Mouse (Mus musculus): ENCODE measurements at regions not wholly inside any gene's neighbourhood (a gene's known extent, or its start where the extent isn't known, plus 50 kb on each side); places are given as distances from the start of the nearest gene placed in this dataset.

GRCm38 (mm10) chr15:64434502-64434901, 374.2 kb upstream of the Fam49b start:
- DNase-seq = no peak

- DNase-seq = no peak
These were observed 374.6 kb upstream of the Fam49b start for GRCm38 (mm10) chr15:64434908-64435307.

GRCm38 (mm10) chr15:64445076-64445475, 372.4 kb upstream of the Gm21798 start:
- DNase-seq = no peak

DNA sequence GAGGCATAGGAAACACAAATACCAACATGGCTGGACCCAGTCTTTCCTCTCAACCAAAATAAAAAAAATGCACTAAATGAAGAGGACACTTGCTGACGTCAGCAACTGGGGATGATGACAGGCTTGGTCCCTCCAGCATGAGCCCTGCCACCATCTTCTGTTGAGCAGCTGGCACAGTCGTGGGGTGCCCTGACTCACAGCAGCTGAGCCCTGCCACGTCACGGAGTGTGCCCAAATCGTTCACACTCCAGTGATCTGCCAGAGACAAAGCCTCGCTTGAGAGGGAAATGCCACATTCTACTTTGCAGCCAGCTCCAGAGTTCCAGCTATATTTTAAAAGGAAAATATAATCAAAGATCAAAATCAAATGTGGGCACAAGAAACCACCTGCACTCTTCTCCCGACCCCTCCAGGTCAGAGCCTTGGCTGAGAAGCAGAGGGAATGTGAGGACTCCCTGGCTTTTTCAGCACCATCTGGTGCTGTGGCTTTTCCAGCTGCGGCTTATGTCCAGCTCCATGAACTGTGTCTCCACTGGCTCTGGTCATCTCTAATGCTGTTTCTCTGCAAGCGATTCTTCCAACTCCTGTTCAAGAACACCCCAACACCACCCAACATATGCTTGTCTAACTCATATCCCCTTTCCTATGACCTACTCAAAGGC, 371.0 kb upstream of the Gm21798 start:
- no peak for DNase-seq

DNA sequence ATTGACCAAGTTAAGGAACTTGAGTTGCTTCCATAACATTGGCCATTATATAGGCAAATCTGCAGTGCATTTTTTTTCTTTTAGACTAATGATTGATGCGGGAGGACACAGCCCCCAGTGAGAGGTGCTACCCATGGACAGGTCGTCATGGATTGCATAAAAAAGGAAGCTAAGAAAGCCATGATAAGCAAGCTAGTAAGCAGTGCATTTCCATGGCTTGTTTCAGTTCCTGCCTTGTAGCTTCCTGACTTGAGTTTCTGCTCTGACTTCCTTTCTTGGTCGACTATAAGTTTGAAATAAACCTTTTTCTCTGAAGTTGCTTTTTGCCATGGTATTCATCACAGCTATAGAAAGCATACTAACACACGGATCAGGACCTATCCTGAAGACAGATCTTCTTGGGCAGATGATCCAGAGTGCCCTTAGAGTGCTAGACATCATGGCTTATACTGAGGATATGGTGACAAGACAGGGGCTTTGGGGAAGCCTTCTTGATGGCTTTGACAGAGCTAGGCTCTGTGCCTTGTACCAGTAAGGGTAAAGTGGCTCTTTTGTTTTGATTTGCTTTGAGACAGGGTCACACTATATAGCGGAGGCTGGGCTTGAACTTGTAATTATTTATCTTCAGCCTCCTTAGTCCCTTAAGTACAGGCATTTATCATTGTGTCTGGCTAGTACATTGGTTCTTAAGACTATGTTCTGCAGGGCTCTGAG, 370.1 kb upstream of the Gm21798 start:
- no peak for DNase-seq

DNA sequence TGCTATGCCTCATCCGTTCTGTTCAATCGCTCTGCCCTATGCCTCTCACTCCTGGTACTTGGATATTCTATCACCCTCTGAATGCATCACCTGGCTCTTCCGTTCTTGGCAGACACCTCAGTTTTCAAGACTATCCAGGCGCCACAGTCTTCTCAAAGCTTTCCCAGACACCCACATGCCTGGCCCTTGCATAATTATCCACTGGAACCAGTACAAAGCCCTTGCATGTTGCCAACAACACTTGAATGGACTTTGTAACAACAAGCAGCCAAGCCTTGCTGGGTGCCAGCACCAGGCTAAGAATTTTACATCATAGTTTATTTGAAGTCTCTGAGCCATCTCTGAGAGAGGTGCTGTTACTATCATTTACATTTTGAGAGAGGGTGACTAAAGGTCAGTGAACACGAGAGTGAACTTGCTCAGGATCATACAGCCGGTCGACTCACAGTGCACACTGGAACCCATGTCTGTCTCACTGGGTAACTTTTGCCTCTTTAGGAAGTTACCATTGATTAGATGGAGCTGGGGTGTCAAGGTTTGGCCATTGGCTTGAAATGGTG, 368.8 kb upstream of the Gm21798 start:
- DNase-seq = no peak

DNA sequence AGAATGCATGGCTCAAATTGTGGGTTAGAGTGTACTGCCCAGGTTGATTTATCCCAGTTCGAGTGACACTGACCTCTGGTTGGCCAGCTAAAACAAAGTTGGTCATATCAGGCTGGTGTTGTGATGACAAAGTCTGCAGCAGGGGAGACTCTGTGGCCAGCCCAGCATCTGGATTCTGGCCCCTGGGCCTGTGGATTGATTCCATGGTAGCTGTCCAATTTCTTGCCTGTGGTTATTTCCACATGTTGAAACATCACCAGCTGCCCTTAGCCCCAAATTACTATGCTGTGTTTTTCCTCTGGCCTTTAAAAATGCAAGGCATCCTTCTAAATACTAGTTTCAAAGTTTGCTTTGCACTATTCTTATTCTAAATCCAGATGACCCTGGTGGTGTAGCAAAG, 346.8 kb upstream of the Gm21798 start:
- no peak for DNase-seq

DNA sequence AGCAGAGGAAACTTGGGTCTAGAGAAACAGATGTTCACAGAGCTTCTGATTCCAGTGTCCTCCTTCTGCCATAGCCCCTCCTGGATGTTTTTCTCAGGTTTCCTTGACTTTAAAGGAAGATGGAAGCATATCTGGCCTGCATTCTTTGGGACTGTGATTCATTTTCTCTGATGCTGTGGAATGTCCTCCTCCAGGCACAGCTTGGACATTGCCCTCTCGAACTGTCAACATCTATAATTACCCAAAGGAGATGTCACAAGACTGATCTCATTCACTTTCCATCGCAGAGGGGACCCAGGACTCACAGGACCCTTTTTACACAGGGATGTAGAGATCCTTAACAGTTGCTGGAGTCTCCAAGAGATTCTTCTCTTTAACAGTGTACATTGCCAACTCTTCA, 345.9 kb upstream of the Gm21798 start:
- DNase-seq = no peak

DNA sequence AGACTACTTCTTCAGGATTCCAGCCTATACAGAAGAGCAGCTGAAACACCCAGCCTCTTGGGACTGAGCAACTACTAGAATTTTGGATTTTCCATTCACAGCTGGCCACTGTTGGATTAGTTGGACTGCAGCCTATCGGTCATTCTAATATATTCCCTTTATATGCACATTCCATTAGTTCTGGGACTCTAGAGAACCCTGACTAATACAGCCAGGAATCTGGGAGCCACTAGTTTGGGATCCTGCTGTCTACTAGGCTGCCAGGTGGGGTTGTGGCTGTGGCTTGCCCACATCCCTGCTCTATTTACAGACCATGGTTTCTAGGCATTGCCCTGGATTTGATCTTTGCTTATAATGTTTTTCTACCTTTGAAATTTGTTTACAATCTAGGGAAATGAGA, 343.3 kb upstream of the Gm21798 start:
- DNase-seq = no peak

GRCm38 (mm10) chr15:64477131-64477530, 340.4 kb upstream of the Gm21798 start:
- DNase-seq = no peak

DNA sequence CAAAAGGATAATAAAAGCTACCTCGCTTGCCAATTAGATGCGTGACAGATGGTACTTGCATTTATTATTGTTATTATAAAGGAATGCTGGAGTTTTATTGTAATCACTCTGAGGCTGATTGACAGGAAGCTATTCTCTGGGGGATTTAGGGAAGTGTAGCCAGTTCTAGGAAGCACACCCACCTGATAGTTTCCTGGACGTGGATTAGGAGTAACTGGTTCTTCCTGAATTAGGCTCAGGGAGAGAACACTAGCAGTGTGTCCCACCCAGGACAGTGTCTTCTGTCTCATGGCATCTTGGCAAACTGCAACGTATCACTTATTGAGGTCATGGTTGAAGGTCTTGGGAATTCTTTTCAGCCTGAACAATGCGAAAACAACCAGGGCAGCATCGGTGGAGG, 336.9 kb upstream of the Gm21798 start:
- DNase-seq = no peak

GRCm38 (mm10) chr15:64481226-64481625, 336.3 kb upstream of the Gm21798 start:
- DNase-seq = no peak

DNA sequence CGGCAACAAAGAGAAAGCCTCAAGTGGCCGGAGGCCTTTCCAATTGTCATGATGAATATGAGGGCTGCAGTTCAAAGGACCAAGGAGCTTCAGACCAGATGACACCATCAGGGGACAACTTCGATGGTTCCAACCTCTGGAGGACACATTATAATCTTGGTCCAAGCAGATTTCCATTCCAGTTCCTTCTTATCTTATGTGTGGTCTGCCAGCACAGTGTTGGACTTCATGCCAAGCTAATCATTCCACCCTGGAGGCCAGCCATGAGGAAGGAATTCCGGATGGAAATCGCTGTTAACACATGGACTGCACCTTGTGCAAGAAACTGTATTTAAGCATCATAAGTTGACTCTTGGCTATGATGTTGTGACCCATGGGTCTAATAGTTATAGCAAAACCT, 334.5 kb upstream of the Gm21798 start:
- DNase-seq = no peak

DNA sequence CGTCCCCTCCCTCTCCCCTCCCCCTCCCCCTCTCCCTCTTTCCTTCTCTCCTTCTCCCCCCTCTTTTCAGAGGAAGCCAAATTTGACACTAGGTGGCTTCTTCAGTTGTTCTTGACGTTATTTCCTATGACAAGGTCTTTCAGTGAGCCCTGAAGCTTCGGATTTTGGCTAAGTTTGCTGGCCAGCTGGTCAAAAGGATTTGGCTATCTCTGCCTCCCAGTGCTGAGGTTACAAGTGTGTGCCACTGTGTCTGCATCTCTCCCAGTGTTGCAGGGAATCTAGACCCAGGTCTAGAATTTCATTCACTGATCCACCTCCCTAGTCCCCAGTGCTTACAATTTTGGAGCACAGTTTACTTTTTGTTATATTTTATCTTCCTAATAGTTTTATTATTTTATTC, 329.7 kb upstream of the Gm21798 start:
- no peak for DNase-seq

DNA sequence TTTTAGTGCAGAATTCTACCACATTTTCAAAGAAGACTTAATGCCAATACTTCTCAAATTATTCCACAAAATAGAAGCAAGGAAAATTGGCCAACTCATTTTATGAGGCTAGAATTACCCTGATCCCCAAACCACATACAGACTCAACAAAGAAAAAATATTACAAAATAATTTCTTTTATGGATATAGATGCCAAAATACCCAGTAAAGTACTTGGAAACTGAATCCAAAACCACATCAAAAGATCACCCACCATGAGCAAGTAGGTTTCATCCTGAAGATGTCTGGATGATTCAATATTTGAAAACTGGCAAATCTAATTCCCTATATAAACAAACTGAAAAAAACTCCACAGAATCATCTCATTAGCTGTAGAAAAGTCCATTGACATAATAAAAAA, 316.7 kb upstream of the Gm21798 start:
- DNase-seq = no peak

- DNase-seq = no peak
These were observed 316.0 kb upstream of the Gm21798 start for GRCm38 (mm10) chr15:64501479-64501878.

GRCm38 (mm10) chr15:64504751-64505150, 312.7 kb upstream of the Gm21798 start:
- DNase-seq = no peak

- no peak for DNase-seq
These were observed 306.8 kb upstream of the Gm21798 start for GRCm38 (mm10) chr15:64510649-64511048.

- DNase-seq = no peak
These were observed 306.3 kb upstream of the Gm21798 start for GRCm38 (mm10) chr15:64511176-64511575.

GRCm38 (mm10) chr15:64512615-64513014, 304.9 kb upstream of the Gm21798 start:
- no peak for DNase-seq

DNA sequence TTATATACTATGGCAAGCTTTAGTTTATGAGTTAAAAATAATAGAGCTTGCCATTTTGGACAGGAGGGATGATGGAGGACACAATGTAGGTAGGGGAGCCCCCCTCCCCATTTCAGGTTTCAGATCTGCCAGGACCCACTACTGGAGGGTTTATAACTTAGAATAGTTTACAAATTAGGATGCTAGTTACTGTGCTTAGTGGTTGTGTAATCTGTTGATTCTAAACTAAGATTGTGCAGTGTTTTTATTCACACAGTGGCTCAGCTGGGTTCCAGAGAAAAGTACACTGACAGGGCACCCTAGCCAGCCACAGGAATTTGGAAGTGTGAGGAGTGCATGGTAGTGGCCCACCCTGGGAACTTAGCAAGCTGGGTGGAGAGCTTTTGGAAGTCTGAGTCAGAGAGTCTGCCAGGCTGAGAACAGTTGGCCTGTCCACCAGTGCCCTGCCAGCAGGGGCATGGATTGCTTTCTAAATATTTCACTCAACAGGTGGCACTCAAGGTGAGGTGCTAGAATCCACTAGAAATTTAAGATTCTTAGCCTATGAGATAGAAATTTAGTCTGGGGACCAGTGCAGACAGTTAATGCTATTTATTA, 303.9 kb upstream of the Gm21798 start:
- no peak for DNase-seq

GRCm38 (mm10) chr15:64515179-64515578, 302.3 kb upstream of the Gm21798 start:
- DNase-seq = no peak

- DNase-seq = peak; percentile 5
These were observed 298.3 kb upstream of the Gm21798 start for GRCm38 (mm10) chr15:64519207-64519628.

DNA sequence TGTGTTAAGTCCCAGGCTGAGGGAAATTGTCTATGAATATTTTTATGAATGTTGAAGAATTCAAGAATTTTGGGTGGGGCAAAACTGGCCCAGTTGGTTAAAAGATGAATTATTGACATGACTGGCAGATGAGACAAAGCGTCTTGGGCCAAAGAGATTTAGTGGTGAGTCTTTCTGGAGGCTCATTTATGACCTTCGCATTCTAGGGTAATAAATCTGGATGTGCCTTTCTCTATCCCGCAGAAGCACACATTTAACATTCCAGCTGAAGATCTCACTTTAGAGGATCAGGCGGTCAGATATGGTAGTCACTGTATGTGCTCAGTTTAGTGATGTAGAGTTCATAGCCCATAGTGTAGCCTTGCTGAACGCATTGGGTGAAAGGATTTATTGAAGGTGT, 296.9 kb upstream of the Gm21798 start:
- DNase-seq = no peak
